Mouse (Mus musculus): Measurements from ENCODE around the gene Rtkn. TPM values are rescaled to one million over a fixed set of nuclear protein-coding genes. Genes with fewer than 3 reads are reported as not detected.

Rtkn gene
- total and polyA plus RNA-seq, 2 experiments from 2014 or later: 12.5 to 45.9 TPM

DNA sequence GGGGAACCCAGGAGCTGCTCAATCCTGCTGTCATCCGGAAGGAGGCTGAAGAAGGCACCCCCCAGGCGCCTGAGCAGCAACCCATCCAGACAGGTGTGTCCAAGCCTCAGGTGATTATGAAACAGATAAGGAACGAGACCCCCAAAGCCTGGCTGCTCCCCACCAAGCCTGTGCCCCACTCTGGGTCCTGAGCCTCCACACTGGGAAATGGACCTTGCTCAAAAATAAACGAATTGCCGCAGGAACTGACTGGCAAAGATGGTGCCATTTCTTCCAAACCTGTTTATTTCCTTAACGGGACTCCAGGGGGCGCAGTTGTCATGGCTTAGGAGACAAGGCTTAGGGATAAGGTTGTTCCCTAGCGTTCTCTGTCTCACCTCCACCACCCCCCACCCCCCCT lies 27.4 kb downstream of the Rtkn start:
- Histone ChIP-seq H3K27ac (ENCODE audit: low read depth) (no peak overlapping the region), H3K9ac (replicated peaks; ENCODE audit: low read depth, low read length) (peak overlapping the region; percentile 22; the same call in 1 of the 2 replicates), H3K4me3 (ENCODE audit: low read depth, low read length) (peak overlapping the region; percentile 43), H3K27me3 (ENCODE audit: control insufficient read depth, insufficient read depth, low read length) (peaks cover 27% of the 10 kb centered on the region), H3K36me3 (replicated peaks; ENCODE audit: control insufficient read depth, insufficient read depth, low read length) (no peaks in the 10 kb centered on the region), H3K9me3 (replicated peaks; ENCODE audit: control insufficient read depth, low read length) (no peaks in the 10 kb centered on the region), H3K4me1 (ENCODE audit: control insufficient read depth, insufficient read depth) (peaks cover 21% of the 10 kb centered on the region), H3K4me2 (ENCODE audit: low read depth, low read length) (peak overlapping the region; percentile 69)
- WGBS: 1% methylated on average over 8 of the region's 8 CpGs
- no peak for ATAC-seq (ENCODE audit: insufficient read depth, low read depth)
- TF ChIP-seq EP300 (IDR thresholded peaks at IDR 0.05; ENCODE audit: low read depth) (no peak), CTCF (IDR thresholded peaks at IDR 0.05; ENCODE audit: low read depth) (peak; percentile 76)
- DNase-seq (ENCODE audit: low spot score): peak; percentile 56

DNA sequence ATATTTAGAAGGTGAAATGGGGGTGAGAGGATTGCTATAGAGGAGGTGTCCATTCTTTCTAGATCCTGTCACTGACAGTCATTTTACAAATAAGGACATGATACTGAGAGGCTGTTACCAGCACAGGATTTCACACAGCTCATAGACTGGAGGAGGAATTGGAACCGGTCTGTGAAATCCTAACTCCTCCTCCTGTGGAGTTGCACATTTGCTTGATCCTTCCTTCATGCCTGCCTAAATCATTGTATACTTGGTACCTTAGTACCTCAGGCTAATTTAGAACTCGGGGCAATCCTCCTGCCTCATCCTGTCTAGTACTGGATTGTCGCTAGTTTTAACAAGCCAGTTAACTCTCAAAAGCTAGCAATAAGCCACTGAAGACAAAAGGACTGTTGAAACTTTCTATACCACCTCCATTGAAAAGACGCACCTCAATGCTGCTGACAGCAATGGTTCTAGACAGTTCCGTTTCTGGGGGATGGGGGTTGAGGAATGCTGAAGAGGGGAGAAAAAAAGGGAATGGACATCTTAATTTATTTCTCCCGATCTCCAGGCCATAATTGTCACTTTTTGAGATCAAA lies 29.9 kb downstream of the Rtkn start:
- no peak for DNase-seq (ENCODE audit: low spot score)

DNA sequence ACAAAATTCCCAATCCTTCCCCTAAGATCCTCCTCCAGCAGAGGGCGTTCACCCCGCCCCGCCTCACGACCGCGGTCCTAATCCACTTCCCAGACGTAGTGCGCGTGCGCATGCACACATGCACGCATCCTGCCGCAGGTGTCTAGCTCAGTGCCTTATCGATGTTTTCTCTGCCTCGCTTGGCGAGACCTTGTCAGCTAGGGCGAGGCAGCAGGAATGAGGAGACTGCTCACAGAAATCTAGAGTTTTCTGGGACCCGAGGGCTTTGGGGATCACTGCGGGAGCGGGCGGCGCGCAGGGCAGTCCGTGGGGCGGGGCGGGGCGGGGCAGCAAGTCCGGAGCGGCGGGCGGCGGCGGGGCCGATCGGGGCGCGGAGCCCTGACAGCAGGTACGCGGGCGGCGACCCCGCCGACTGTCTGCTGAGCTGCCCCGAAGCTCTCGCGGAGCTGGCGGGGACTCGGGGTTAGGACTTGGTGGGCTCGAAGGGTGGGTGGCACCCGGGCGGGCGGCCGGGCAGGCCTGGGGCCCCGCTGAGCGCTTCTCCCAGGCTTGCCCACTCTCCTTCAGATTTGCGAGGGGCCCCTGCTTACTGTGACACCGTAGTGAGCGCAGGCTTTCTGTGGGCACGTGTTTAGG lies 30.5 kb downstream of the Rtkn start, which contains the start of gene Dctn1:
TSS of gene Dctn1 (plus strand) at position 314 of the 636 bp plus-strand sequence.
- Histone ChIP-seq H3K4me1 (ENCODE audit: control insufficient read depth, insufficient read depth) (peaks cover 21% of the 10 kb centered on the region), H3K36me3 (replicated peaks; ENCODE audit: control insufficient read depth, insufficient read depth, low read length) (no peaks in the 10 kb centered on the region), H3K27me3 (ENCODE audit: control insufficient read depth, insufficient read depth, low read length) (peaks cover 20% of the 10 kb centered on the region), H3K4me2 (ENCODE audit: low read depth, low read length) (peak within 1 kb of the TSS; percentile 76), H3K9me3 (replicated peaks; ENCODE audit: control insufficient read depth, low read length) (no peaks in the 10 kb centered on the region), H3K9ac (replicated peaks; ENCODE audit: low read depth, low read length) (peak within 1 kb of the TSS; percentile 91), H3K27ac (ENCODE audit: low read depth) (peak within 1 kb of the TSS; percentile 76), H3K4me3 (ENCODE audit: low read depth, low read length) (peak within 1 kb of the TSS; percentile 93)
- peak; percentile 91 for TF ChIP-seq CTCF (IDR thresholded peaks at IDR 0.05; ENCODE audit: low read depth)
- TF ChIP-seq EP300 (IDR thresholded peaks at IDR 0.05; ENCODE audit: low read depth): peak; percentile 75; the same call in 1 of the 2 replicates
- under 1% methylated on average over 57 of the region's 58 CpGs for WGBS
- peak; percentile 83 for ATAC-seq (ENCODE audit: insufficient read depth, low read depth)
- peak; percentile 94 for DNase-seq (ENCODE audit: low spot score)

More for the DNA sequence above, 29.9 kb downstream of the Rtkn start:
- Histone ChIP-seq H3K27me3 (ENCODE audit: control insufficient read depth, insufficient read depth, low read length) (peaks cover 26% of the 10 kb centered on the region), H3K27ac (ENCODE audit: low read depth) (peak overlapping the region; percentile 76), H3K9me3 (replicated peaks; ENCODE audit: control insufficient read depth, low read length) (no peaks in the 10 kb centered on the region), H3K4me3 (ENCODE audit: low read depth, low read length) (peak overlapping the region; percentile 93), H3K4me2 (ENCODE audit: low read depth, low read length) (peak overlapping the region; percentile 76), H3K9ac (replicated peaks; ENCODE audit: low read depth, low read length) (peak overlapping the region; percentile 91), H3K4me1 (ENCODE audit: control insufficient read depth, insufficient read depth) (peaks cover 21% of the 10 kb centered on the region), H3K36me3 (replicated peaks; ENCODE audit: control insufficient read depth, insufficient read depth, low read length) (no peaks in the 10 kb centered on the region)
- no peak for TF ChIP-seq CTCF (IDR thresholded peaks at IDR 0.05; ENCODE audit: low read depth)
- no peak for TF ChIP-seq EP300 (IDR thresholded peaks at IDR 0.05; ENCODE audit: low read depth)
- 6% methylated on average over 6 of the region's 6 CpGs for WGBS
- no peak for ATAC-seq (ENCODE audit: insufficient read depth, low read depth)

DNA sequence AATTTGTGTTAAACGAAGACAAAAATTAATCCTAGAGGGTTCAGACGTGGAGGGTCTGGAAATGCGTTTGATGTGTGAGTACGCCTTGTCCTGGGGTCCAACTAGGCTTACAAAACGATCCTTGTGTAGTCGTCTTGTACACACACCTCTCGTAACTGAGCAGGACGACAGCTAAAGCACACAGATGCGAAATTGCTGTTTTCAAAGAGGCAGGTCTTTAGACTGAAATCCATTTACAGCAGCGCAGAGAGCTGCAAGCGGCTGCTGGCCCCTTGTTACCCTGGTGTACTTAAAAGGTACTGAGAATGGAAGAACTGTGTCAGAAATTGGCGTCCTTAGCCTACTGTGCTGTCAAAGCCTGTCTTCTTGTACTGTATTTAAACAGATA lies 31.0 kb downstream of the Rtkn start:
- under 1% methylated on average over 12 of the region's 12 CpGs for WGBS

GRCm38 (mm10) chr6:83169872-83170271 lies 34.6 kb downstream of the Rtkn start:
- ATAC-seq (ENCODE audit: insufficient read depth, low read depth) (no peak), DNase-seq (ENCODE audit: low spot score) (no peak)
- Histone ChIP-seq H3K27ac (ENCODE audit: low read depth) (no peak overlapping the region), H3K27me3 (ENCODE audit: control insufficient read depth, insufficient read depth, low read length) (no peaks in the 10 kb centered on the region), H3K4me1 (ENCODE audit: control insufficient read depth, insufficient read depth) (0 out of 2 replicates have a peak, but pooled peaks cover 9% of the 10 kb centered on the region), H3K4me2 (ENCODE audit: low read depth, low read length) (no peak overlapping the region), H3K4me3 (ENCODE audit: low read depth, low read length) (no peak overlapping the region), H3K9me3 (replicated peaks; ENCODE audit: control insufficient read depth, low read length) (no peaks in the 10 kb centered on the region), H3K9ac (replicated peaks; ENCODE audit: low read depth, low read length) (0 out of 2 replicates have a peak overlapping the region, but pooled peaks have one; percentile 26), H3K36me3 (replicated peaks; ENCODE audit: control insufficient read depth, insufficient read depth, low read length) (no peaks in the 10 kb centered on the region)
- TF ChIP-seq EP300 (IDR thresholded peaks at IDR 0.05; ENCODE audit: low read depth): no peak
- 76% methylated on average over 5 of the region's 5 CpGs for WGBS

More for the DNA sequence above, 31.0 kb downstream of the Rtkn start:
- Histone ChIP-seq H3K9me3 (replicated peaks; ENCODE audit: control insufficient read depth, low read length) (no peaks in the 10 kb centered on the region), H3K27me3 (ENCODE audit: control insufficient read depth, insufficient read depth, low read length) (peaks cover 15% of the 10 kb centered on the region), H3K27ac (ENCODE audit: low read depth) (peak overlapping the region; percentile 73), H3K4me1 (ENCODE audit: control insufficient read depth, insufficient read depth) (peaks cover 21% of the 10 kb centered on the region), H3K36me3 (replicated peaks; ENCODE audit: control insufficient read depth, insufficient read depth, low read length) (no peaks in the 10 kb centered on the region), H3K4me3 (ENCODE audit: low read depth, low read length) (peak overlapping the region; percentile 93), H3K4me2 (ENCODE audit: low read depth, low read length) (peak overlapping the region; percentile 76), H3K9ac (replicated peaks; ENCODE audit: low read depth, low read length) (peak overlapping the region; percentile 91)
- TF ChIP-seq CTCF (IDR thresholded peaks at IDR 0.05; ENCODE audit: low read depth) (no peak), EP300 (IDR thresholded peaks at IDR 0.05; ENCODE audit: low read depth) (no peak)
- peak; percentile 8; the same call in 1 of the 2 replicates for ATAC-seq (ENCODE audit: insufficient read depth, low read depth)
- peak; percentile 55 for DNase-seq (ENCODE audit: low spot score)

Data from heart, postnatal 0 days (tissue).